Mouse (Mus musculus) mature B cell (primary cell): ENCODE data around the gene Smok3c.
"Not testable (repeated sequence)": the region's sequence is repeated elsewhere in the genome, so short reads cannot be mapped to it uniquely, and the experiment has no call there.

Source experiments
- in situ Hi-C: fragments of 300-500 bp; cut with MboI; formaldehyde crosslinking; loops from 2 replicates; pipeline ENCODE4 v1.14.3; 2019

Smok3c gene

GRCm38 (mm10) chr5:138094474-138094873 is 41.5 kb downstream of the Smok3c start:
- in situ Hi-C loops: no loop called here

- in situ Hi-C loops: no loop called here
Observed at GRCm38 (mm10) chr5:138104976-138105375, 52.0 kb downstream of the Smok3c start.

DNA sequence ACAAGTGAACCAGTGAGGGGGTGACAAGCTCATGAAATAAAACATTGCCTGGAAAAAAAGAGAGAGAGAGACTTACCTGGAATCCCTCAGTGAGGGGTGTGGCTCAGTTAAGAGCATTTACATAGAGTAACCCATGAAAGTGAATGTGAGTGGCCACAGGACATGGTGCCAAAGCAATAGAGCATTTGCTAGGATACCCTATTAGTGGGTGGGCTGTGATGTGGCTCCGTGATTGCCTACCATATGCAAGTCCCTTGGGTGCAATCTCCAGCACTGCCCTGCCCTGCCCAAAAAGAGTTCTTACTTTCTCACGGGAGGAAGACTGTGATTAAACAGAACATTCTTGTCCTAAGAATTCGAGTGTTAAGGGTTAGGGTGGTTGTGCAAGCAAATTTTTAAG is 54.1 kb downstream of the Smok3c start:
- in situ Hi-C loops: no loop called here

DNA sequence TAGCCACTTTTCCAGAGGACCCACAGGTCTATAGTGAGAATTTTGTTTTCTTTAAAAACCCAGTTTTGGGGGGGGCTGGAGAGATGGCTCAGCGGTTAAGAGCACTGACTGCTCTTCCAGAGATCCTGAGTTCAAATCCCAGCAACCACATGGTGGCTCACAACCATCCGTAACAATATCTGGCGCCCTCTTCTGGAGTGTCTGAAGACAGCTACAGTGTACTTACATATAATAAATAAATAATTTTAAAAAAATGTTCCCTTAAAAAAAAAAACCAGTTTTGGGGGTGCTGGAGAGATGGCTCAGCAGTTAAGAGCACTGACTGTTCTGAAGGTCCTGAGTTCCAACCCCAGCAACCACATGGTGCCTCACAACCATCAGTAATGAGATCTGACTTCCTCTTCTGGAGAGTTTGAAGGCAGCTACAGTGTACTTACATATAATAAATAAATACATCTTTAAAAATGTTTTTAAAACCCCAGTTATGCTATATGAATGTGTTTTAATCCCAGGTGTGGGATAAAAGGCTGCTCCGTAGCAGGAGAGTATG is 56.9 kb downstream of the Smok3c start:
- in situ Hi-C loops: not testable (repeated sequence)
